Mouse (Mus musculus) gonadal fat pad, adult 2 months (tissue): ENCODE data around the gene Zfp605. TPM values are rescaled to one million over a fixed set of nuclear protein-coding genes. Genes with fewer than 3 reads are reported as not detected.
"Not testable (repeated sequence)": the region's sequence is repeated elsewhere in the genome, so short reads cannot be mapped to it uniquely, and the experiment has no call there.

Experiments used
- DNase-seq: peaks from one replicate; pipeline ENCODE4 v3.0.0-alpha.2; 2012; ENCODE audit warnings: low read depth
- polyA plus RNA-seq: library from polyadenylated mRNA; depleted of rRNA; stranded (reverse); fragments of >200 nt; gene quantifications from 2 replicates; pipeline ENCODE4 v1.2.3, GENCODE M21; 2012; rRNA removed

The Zfp605 gene
- polyA plus RNA-seq: 1.9 and 2.1 TPM in 2 replicates

GRCm38 (mm10) chr5:110109991-110110441, at the start of gene Zfp605:
Zfp605 (plus strand) TSS chr5:110110092.
- DNase-seq: no peak

DNA sequence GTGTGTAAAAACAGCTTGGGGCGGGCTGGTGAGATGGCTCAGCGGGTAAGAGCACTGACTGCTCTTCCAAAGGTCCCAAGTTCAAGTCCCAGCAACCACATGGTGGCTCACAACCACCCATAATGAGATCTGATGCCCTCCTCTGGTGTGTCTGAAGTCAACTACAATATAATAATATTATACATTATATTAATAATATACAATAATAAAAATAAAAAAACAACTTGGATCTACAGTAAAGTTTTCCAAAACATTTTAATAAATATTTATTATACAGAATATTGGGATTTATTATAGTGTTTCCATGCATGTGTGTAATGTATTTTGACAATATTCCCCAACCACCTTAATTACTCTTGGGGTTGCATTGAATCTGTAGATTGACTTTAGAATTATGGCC, 37.5 kb upstream of the Zfp605 start, which contains the start of gene Gm17655:
Gm17655 (minus strand) TSS at position 101 of the 400 bp plus-strand sequence.
- DNase-seq: not testable (repeated sequence)

DNA sequence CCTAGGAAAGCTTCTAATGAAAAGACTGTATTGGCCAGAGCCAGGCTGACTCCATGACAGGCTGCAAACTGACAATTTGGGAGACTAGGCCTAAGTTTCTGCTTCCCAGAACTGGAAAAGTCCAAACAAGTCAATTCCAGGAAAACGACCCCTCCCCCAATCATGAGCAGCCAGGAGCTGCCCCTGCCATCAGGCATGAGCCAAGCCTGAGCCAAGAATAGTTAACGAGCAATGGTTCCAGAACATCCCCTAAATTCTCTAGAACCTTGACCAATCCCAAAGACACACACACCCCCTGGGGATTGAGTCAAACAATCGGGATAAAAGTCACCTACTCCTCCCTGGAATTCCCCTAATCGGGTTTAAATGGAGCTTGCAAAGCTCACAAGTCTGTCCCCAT, 26.9 kb upstream of the Zfp605 start:
- DNase-seq: no peak

GRCm38 (mm10) chr5:110086161-110086866, 23.6 kb upstream of the Zfp605 start:
- DNase-seq: no peak

DNA sequence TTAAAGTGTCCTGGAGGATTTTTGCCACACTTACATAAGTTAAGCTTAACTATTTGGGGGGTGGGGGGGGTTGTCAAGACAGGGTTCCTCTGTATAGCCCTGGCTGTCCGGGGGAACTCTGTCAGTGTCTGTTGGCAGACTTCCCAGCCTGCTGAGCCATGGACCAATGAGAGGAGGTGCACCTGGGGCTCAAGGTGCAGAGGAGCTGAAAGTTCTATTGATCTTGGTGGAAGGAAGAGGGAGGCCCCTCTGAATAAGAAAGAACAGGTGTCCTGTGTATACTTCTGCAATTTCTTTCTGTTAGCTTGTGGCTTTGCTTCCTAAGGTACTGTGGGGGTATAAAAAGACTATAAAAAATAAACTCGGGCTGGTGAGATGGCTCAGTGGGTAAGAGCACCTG, 18.3 kb upstream of the Zfp605 start:
- no peak for DNase-seq

- DNase-seq: no peak
Measured at GRCm38 (mm10) chr5:110094030-110094846, 15.7 kb upstream of the Zfp605 start, which contains the start of gene Gm35315. Gm35315 (minus strand) TSS chr5:110094420.

GRCm38 (mm10) chr5:110094847-110095213, 15.1 kb upstream of the Zfp605 start:
- DNase-seq: no peak

GRCm38 (mm10) chr5:110098991-110099477, 10.9 kb upstream of the Zfp605 start:
- no peak for DNase-seq

- no peak for DNase-seq
Measured at GRCm38 (mm10) chr5:110099656-110100580, 10.0 kb upstream of the Zfp605 start, which contains the start of gene Plcxd1. Plcxd1 (plus strand) TSS chr5:110099969.

DNA sequence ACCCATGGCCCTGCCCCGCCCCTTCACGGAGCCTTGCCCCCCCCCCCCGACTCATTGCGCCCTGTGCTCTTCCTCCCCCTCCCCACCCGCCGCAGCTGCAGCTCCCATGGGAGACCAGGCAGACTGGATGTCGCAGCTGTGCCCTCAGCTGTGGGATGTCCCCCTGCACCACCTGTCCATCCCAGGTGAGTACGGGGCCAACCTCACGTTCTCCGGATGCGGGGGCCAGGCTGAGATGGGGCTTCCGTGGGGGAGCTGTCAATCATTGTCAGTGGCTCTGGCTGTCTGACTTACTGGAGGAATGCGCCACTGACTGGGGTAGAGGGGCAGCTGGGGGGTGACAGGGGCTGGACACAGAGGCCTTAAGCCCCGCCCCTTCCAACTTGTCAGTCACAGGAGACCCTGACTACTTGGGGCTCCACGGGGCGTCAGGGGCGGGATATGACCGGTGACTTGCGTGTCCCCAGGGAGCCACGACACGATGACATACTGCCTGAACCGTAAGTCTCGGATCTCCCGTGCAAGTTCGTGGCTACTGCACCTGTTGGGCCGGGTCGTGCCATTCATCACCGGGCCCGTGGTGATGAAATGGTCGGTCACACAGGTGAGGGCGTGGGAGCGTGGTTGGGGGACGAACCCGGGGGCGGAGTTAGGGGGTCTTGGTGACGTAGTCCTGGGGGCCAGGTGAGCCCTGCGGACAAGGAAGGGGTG, 8.8 kb upstream of the Zfp605 start:
- no peak for DNase-seq

- no peak for DNase-seq
Measured at GRCm38 (mm10) chr5:110101716-110102347, 8.1 kb upstream of the Zfp605 start.

DNA sequence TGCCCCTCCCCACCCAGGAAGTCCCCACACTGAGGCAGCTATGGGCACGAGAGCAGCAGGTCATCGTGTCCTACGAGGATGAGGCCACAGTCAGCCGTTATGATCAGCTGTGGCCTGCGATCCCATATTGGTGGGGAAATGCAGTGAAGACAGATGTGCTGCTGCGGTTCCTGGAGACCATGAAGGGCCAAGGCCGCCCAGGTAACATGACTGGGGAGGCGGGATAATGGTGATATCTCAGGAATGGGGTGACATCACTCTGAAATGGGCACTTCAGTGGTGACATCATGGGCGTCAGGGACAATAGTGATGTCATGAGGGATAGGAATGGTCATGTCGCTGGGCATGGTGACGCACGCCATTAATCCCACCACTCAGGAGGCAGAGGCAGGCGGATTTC, 7.5 kb upstream of the Zfp605 start:
- no peak for DNase-seq

DNA sequence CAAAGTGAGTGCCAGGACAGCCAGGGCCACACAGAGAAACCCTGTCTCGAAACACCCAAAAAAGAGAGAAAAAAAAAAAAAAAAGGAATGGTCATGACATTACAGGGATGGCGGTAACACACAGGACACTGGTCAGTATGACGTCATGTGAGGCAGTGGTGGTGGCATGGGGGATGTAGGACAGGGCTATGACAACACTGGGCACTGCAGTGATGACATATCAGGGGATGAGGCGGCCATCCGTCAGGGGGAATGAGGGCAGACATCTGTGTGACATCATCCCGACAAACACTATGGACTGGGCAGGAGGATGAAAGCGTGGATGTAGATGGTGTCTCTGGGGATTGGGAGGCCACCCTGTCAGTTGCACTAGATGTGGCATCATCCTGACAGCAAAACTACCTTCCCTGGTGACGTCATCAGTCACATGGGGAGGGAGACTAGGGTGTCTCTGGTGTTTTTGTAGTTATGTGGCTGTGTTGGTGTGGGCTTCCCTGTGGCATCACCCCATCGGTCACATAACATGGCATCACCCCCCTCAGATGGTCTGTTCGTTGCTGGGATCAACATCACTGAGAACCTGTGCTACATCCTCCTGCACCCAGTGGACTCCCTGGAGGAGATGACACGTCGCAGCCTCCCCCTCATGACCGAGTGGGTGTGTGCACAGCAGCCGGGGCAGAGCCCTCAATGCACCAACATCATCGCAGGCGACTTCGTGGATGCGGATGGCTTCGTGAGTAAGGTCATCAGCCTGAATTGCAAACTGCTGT, 6.9 kb upstream of the Zfp605 start:
- no peak for DNase-seq

DNA sequence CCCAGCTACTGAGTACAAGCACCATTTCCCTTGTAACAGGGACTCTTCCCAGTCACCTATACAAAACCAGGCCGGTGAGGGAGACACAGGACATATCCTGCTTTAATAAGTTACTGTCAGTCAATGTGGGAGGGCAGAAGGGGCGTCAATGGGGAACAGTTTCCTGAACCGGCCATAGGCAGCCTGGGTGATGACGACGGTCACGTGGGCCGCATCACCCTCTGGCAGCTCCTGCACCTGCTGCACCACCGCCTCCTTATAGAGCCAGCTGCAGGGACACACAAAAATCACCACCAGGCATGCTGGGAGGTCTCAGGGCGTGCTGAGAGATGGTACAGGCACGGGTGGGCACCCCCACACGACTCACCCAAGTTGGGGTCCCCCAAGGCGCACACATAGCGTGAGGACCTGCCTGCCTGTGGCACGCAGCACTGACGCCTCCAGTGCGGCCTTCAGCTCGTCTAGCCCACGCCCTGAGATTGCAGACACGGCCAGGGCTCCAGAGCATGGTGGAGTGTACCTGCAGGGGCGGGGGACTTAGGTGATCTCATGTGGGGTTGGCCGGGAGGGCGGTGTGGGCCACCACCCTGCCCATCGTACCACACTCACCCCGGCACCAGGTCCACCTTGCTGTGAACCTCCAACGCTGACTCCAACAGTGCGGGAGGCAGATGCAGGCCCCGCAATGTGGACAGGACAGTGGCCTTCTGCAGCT, 5.8 kb upstream of the Zfp605 start:
- DNase-seq: no peak

DNA sequence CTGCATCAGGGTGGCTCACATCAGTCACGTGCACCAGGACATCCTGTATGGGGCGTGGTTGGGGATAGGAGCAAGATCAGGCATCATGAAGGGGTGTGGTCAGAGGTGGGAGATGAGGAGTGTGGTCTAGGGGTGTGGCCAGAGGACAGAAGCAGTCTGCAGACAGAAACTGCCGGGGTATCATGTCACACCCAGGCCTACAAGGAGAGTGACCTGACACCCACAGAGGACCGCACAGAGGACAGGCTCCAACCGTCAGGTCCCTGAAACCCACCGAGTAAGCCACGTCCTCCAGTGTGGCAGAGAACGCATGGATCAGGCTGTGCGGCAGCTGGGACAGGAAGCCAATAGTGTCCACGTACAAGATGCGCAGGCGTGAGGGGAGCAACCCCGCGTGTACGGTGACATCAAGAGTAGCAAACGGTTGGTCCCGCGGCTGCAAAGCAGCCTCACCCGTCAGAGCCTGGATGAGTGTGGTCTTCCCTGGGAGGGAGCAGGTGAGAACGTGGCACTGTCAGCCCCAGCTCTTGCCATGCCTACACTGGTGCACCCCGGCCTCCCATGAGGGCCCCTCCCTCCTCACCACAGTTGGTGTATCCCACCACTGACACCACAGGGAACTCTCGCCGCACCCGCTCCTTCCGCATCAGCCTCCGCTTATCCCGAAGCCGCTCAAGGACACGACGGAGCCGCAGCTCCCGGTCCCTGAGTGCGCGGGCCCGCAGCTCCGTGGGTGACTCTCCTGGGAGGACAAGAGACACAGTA, 5.1 kb upstream of the Zfp605 start:
- DNase-seq: no peak

GRCm38 (mm10) chr5:110106140-110106871, 3.6 kb upstream of the Zfp605 start:
- DNase-seq: no peak

DNA sequence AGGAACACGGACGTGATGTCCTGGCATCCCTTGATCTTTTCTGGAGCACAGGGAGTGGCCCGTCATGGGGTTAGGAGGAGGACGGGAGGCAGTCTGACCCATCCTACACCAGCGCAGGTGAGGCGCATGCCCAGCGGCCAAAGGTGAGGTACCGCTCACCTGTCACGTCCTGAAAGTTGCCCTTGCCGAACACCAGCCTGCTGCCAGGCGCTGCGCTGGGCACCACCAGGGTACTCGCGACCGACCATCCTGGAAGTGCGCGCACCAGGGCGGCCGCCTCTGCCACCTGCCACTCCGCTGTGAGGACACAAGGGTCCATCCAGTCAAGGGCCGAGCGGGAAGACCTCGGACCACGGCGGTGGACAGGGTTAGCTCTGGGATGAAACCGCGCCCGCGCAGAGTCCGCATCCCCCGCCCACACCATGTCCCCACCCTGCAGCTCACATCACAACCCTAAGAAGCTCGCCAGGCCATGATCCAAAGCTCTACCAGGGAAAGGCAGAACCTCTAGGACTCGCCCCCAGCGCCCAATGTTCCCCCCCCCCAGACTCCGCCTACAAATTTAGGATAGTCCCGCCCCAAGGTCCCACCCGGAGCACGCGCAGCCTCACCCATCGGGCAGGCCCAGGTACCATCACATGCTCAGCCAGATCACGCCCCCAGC, 2.9 kb upstream of the Zfp605 start:
- no peak for DNase-seq
